In the genomic region with DNA sequence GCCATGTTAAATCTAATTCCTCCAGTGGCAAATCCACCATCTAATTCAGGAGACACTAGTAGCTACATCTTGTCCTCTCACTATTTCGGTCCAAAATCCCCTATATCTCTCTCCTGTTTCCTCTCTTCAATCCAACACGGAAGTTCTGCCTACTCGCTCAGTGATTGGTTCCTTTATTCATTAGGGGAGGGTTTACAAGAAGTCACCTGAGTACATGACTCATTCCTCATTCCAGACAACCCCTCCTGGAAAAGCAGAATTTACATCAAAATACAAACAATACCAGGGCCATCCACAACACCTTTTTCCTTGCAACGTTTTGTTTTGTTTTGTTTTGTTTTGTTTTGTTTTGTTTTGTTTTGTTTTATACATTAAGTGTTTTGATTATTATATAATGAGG, we compare ENCODE assay signal across 23 mouse cellular contexts. TPM values are rescaled to one million over a fixed set of nuclear protein-coding genes. Genes with fewer than 3 reads are reported as not detected.
"Had no signal": no experiment of that assay in that cellular context is flagged by ENCODE, and none has a peak within 500 bp of the region (broad histone marks: within the 10 kb centered on the region; RNA-seq: fewer than 3 reads in every experiment).

No protein-coding gene starts in this region.

- H3K9ac ChIP-seq: heart, embryonic 12.5 days; hindbrain, embryonic 12.5 days; hindbrain, embryonic 14.5 days; intestine, embryonic 15.5 days; limb, embryonic 13.5 days; limb, embryonic 15.5 days; liver, embryonic 13.5 days; liver, embryonic 15.5 days had no signal

- H3K9me3 ChIP-seq: hindbrain, embryonic 12.5 days; intestine, embryonic 15.5 days; limb, embryonic 13.5 days; limb, embryonic 15.5 days; liver, embryonic 13.5 days; liver, embryonic 15.5 days had no signal

- H3K27ac ChIP-seq: gastrocnemius, adult 2 months; heart, adult 2 months; hindbrain, embryonic 10.5 days; hindbrain, embryonic 12.5 days; hindbrain, embryonic 14.5 days; intestine, embryonic 15.5 days; layer of hippocampus, adult 2 months; left cerebral cortex, adult 2 months; limb, embryonic 13.5 days; limb, embryonic 15.5 days; liver, embryonic 13.5 days; liver, embryonic 15.5 days had no signal

- H3K4me3 ChIP-seq: gastrocnemius, adult 2 months; heart, adult 2 months; heart, embryonic 12.5 days; hindbrain, embryonic 10.5 days; hindbrain, embryonic 12.5 days; intestine, embryonic 15.5 days; layer of hippocampus, adult 2 months; left cerebral cortex, adult 2 months; limb, embryonic 13.5 days; limb, embryonic 15.5 days; liver, embryonic 13.5 days; liver, embryonic 15.5 days had no signal

- H3K36me3 ChIP-seq: heart, embryonic 12.5 days; hindbrain, embryonic 10.5 days; hindbrain, embryonic 12.5 days; intestine, embryonic 15.5 days; limb, embryonic 13.5 days; limb, embryonic 15.5 days; liver, embryonic 13.5 days; liver, embryonic 15.5 days had no signal

- DNase-seq: gastrocnemius, adult 2 months; gastrocnemius, postnatal 10 days; gastrocnemius, postnatal 25 days; heart, adult 2 months; heart, postnatal 10 days; heart, postnatal 4 days; kidney, adult 18-20 months; kidney, adult 8-10 months; kidney, postnatal 10 days; kidney, postnatal 25 days; kidney, postnatal 4 days; liver, embryonic 13.5 days had no signal

- H3K27me3 ChIP-seq: heart, embryonic 12.5 days; hindbrain, embryonic 12.5 days; intestine, embryonic 15.5 days; limb, embryonic 13.5 days; limb, embryonic 15.5 days; liver, embryonic 13.5 days; liver, embryonic 15.5 days had no signal

- H3K4me1 ChIP-seq: heart, embryonic 12.5 days; hindbrain, embryonic 10.5 days; hindbrain, embryonic 12.5 days; intestine, embryonic 15.5 days; limb, embryonic 13.5 days; limb, embryonic 15.5 days; liver, embryonic 13.5 days; liver, embryonic 15.5 days had no signal

RNA-seq across cellular contexts. Expression of gene Fam171a1, which starts 14.1 kb away (rescaled TPM):
- polyA plus RNA-seq: inflammation-experienced regulatory T-cells, adult 6 months had no signal
